Comparison of ENCODE assay signal across 23 mouse cellular contexts in the genomic region with DNA sequence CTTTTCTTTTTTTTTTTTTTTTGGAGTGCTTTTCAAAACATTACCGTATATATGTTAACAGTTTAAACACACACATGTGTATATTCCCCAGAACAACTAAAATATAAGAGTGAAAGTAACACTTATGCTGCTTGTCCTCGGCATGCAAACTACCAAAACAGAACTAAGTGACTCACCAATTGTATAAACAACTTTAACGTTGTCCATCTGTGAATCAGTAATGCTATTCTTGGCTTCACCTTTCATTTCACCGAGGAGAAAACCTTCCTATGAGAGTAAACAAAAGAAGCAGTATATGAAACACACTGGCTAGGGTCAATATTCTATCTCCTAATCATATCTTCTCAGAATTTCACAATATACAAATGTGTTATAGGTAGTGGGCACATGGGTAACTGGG. TPM values are rescaled to one million over a fixed set of nuclear protein-coding genes. Genes with fewer than 3 reads are reported as not detected.
"Had no signal": no experiment of that assay in that cellular context is flagged by ENCODE, and none has a peak within 500 bp of the region (broad histone marks: within the 10 kb centered on the region; RNA-seq: fewer than 3 reads in every experiment).

No protein-coding gene starts in this region.

- DNase-seq: cerebellum, adult 9-11 months; cerebellum, postnatal 10 days; cerebellum, postnatal 14 days; cerebellum, postnatal 25 days; cerebellum, postnatal 36 days; embryo, embryonic 11 days; forebrain, postnatal 0 days; gastrocnemius, adult 2 months; gastrocnemius, postnatal 10 days; gastrocnemius, postnatal 14 days; gastrocnemius, postnatal 25 days; gastrocnemius, postnatal 36 days; heart, adult 18-20 months; heart, adult 2 months had no signal

- H3K4me2 ChIP-seq: embryonic facial prominence, embryonic 12.5 days; embryonic facial prominence, embryonic 13.5 days; embryonic facial prominence, embryonic 15.5 days; forebrain, embryonic 12.5 days; forebrain, embryonic 13.5 days; forebrain, embryonic 15.5 days had no signal

- H3K27me3 ChIP-seq: embryonic facial prominence, embryonic 12.5 days; embryonic facial prominence, embryonic 13.5 days; embryonic facial prominence, embryonic 15.5 days; forebrain, embryonic 12.5 days; forebrain, embryonic 13.5 days; forebrain, embryonic 15.5 days had no signal

- H3K4me3 ChIP-seq: embryonic facial prominence, embryonic 10.5 days; embryonic facial prominence, embryonic 12.5 days; embryonic facial prominence, embryonic 13.5 days; embryonic facial prominence, embryonic 15.5 days; erythroblast, embryonic 14.5 days; forebrain, embryonic 10.5 days; forebrain, embryonic 12.5 days; forebrain, embryonic 13.5 days; forebrain, embryonic 15.5 days; gastrocnemius, adult 2 months; heart, adult 2 months had no signal

RNA-seq across cellular contexts. Expression of gene Gpat3, which starts 27.2 kb away (rescaled TPM):
- polyA plus RNA-seq: erythroblast, embryonic 14.5 days had no signal
